ENCODE assay signal across 13 mouse cellular contexts in the genomic region with DNA sequence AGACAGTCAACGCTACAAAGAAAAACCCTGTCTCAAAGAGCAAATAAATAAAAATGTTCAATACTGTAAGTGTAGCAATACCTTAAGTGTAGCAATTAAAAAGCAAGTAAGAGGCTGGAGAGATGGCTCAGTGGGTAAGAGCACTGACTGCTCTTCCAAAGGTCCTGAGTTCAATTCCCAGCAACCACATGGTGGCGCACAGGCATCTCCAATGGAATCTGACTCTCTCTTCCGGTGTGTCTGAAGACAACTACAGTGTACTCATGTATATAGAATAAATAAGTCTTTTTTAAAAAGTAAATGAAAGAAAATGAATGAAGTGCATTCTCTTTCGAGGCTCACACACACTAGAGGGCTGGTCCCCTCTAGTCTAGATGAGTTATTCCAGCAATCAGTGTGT. TPM values are rescaled to one million over a fixed set of nuclear protein-coding genes. Genes with fewer than 3 reads are reported as not detected.
A peak's percentile ranks its signal among the peaks of the same experiment; 100 is the strongest.
DNase-seq lines count a peak whose midpoint lies in the region; ATAC-seq and TF ChIP-seq lines count a peak whose summit lies in the region.
"Had no signal": no experiment of that assay in that cellular context is flagged by ENCODE, and none has a peak within 500 bp of the region (broad histone marks: within the 10 kb centered on the region; RNA-seq: fewer than 3 reads in every experiment).

No protein-coding gene starts in this region.

- WGBS in heart, postnatal 0 days, result 73% methylated on average over 4 of the region's 4 CpGs
- 72% methylated on average over 4 of the region's 4 CpGs for WGBS in liver, embryonic 14.5 days (ENCODE audit: insufficient replicate concordance)
- WGBS in liver, embryonic 11.5 days, result 67% methylated on average over 4 of the region's 4 CpGs

- no peak overlapping the region for H3K9ac ChIP-seq in heart, postnatal 0 days (replicated peaks; ENCODE audit: low read depth, low read length)
- no peak overlapping the region for H3K9ac ChIP-seq in liver, embryonic 14.5 days (replicated peaks)
- H3K9ac ChIP-seq in liver, embryonic 11.5 days (ENCODE audit: low read depth, low read length), result no peak overlapping the region
- no peak overlapping the region for H3K9ac ChIP-seq in ES-Bruce4 (ENCODE audit: low read depth, poor library complexity, severe bottlenecking)
- H3K9ac ChIP-seq: heart, embryonic 12.5 days; lung, embryonic 15.5 days had no signal

- no peak overlapping the region for H3K27ac ChIP-seq in heart, postnatal 0 days (ENCODE audit: low read depth)
- H3K27ac ChIP-seq in liver, embryonic 14.5 days, result no peak overlapping the region
- no peak overlapping the region for H3K27ac ChIP-seq in liver, embryonic 11.5 days (ENCODE audit: low read depth, low read length)
- no peak overlapping the region for H3K27ac ChIP-seq in ES-Bruce4 (ENCODE audit: insufficient read depth, low read length)
- H3K27ac ChIP-seq: lung, embryonic 15.5 days had no signal

- no peaks in the 10 kb centered on the region for H3K4me1 ChIP-seq in heart, postnatal 0 days (ENCODE audit: control insufficient read depth, insufficient read depth)
- H3K4me1 ChIP-seq in liver, embryonic 14.5 days (replicated peaks; ENCODE audit: control insufficient read depth in 2 of 2, insufficient read depth in 2 of 2, low read length in 1 of 2), result no peaks in the 10 kb centered on the region
- H3K4me1 ChIP-seq in liver, embryonic 11.5 days (replicated peaks; ENCODE audit: control insufficient read depth, insufficient read depth, low read length), result no peaks in the 10 kb centered on the region
- peaks cover 3% of the 10 kb centered on the region for H3K4me1 ChIP-seq in ES-Bruce4 (ENCODE audit: control insufficient read depth, insufficient read depth, low read length)
- H3K4me1 ChIP-seq: lung, embryonic 15.5 days had no signal

- H3K27me3 ChIP-seq in heart, postnatal 0 days (ENCODE audit: control insufficient read depth, insufficient read depth, low read length), result no peaks in the 10 kb centered on the region
- H3K27me3 ChIP-seq in liver, embryonic 14.5 days (ENCODE audit: control insufficient read depth, insufficient read depth, low read length), result no peaks in the 10 kb centered on the region
- no peaks in the 10 kb centered on the region for H3K27me3 ChIP-seq in liver, embryonic 11.5 days (replicated peaks; ENCODE audit: control insufficient read depth, insufficient read depth, low read length)
- no peaks in the 10 kb centered on the region for H3K27me3 ChIP-seq in ES-Bruce4 (ENCODE audit: control insufficient read depth, insufficient read depth, low read length, poor library complexity, severe bottlenecking)
- H3K27me3 ChIP-seq: heart, embryonic 12.5 days; lung, embryonic 15.5 days had no signal

- no peak overlapping the region for H3K4me3 ChIP-seq in heart, postnatal 0 days (ENCODE audit: low read depth, low read length)
- H3K4me3 ChIP-seq in liver, embryonic 14.5 days (ENCODE audit: insufficient read depth in 1 of 2, low read depth in 2 of 2, low read length in 2 of 2), result no peak overlapping the region
- H3K4me3 ChIP-seq in liver, embryonic 11.5 days (ENCODE audit: low read depth, low read length), result no peak overlapping the region
- no peak overlapping the region for H3K4me3 ChIP-seq in ES-Bruce4 (ENCODE audit: low read depth, low read length)
- H3K4me3 ChIP-seq: heart, embryonic 12.5 days; lung, embryonic 15.5 days had no signal

- TF ChIP-seq EP300 in heart, postnatal 0 days (IDR thresholded peaks at IDR 0.05; ENCODE audit: low read depth), result no peak
- no peak for TF ChIP-seq EP300 in liver, embryonic 14.5 days (IDR thresholded peaks at IDR 0.05; ENCODE audit: low read depth)
- TF ChIP-seq EP300 in ES-Bruce4 (IDR thresholded peaks at IDR 0.05; ENCODE audit: insufficient read depth, low read depth, low read length), result no peak

- no peak for DNase-seq in heart, postnatal 0 days (ENCODE audit: low spot score)
- DNase-seq in heart, postnatal 4 days, result no peak
- DNase-seq in liver, embryonic 14.5 days (ENCODE audit: low read depth in 3 of 3, low spot score in 3 of 3), result no peak
- DNase-seq in liver, embryonic 11.5 days (ENCODE audit: low spot score), result no peak
- peak; percentile 3 for DNase-seq in brain, embryonic 14.5 days (ENCODE audit: low read depth)
- DNase-seq in natural killer cell, adult 2 months (ENCODE audit: low spot score in 2 of 2), result no peak
- DNase-seq: cerebellum, adult 18-20 months; gastrocnemius, postnatal 36 days; thymus, adult 18-20 months had no signal

- no peak overlapping the region for H3K4me2 ChIP-seq in heart, postnatal 0 days (ENCODE audit: low read depth, low read length)
- no peak overlapping the region for H3K4me2 ChIP-seq in liver, embryonic 14.5 days (ENCODE audit: low read depth)
- no peak overlapping the region for H3K4me2 ChIP-seq in liver, embryonic 11.5 days
- H3K4me2 ChIP-seq: heart, embryonic 12.5 days; lung, embryonic 15.5 days had no signal

- H3K9me3 ChIP-seq in heart, postnatal 0 days (replicated peaks; ENCODE audit: control insufficient read depth, low read length), result no peaks in the 10 kb centered on the region
- no peaks in the 10 kb centered on the region for H3K9me3 ChIP-seq in liver, embryonic 14.5 days (ENCODE audit: control insufficient read depth, low read length)
- H3K9me3 ChIP-seq in liver, embryonic 11.5 days (ENCODE audit: control insufficient read depth, low read length), result no peaks in the 10 kb centered on the region
- no peaks in the 10 kb centered on the region for H3K9me3 ChIP-seq in ES-Bruce4 (replicated peaks; ENCODE audit: control insufficient read depth, insufficient read depth, low read length, poor library complexity, severe bottlenecking)
- H3K9me3 ChIP-seq: heart, embryonic 12.5 days; lung, embryonic 15.5 days had no signal

- no peak for TF ChIP-seq POLR2A in ES-Bruce4 (IDR thresholded peaks at IDR 0.05; ENCODE audit: insufficient read depth, low read length)
- no peak for TF ChIP-seq POLR2A in brain, embryonic 14.5 days (IDR thresholded peaks at IDR 0.05; ENCODE audit: borderline replicate concordance, extremely low read depth, insufficient read depth, insufficient read length, poor library complexity, severe bottlenecking)

- 0 out of 2 replicates have a peak, but pooled peaks cover under 1% of the 10 kb centered on the region for H3K36me3 ChIP-seq in heart, postnatal 0 days (replicated peaks; ENCODE audit: control insufficient read depth, insufficient read depth, low read length)
- H3K36me3 ChIP-seq in liver, embryonic 14.5 days (replicated peaks; ENCODE audit: control insufficient read depth, insufficient read depth, low read depth), result no peaks in the 10 kb centered on the region
- no peaks in the 10 kb centered on the region for H3K36me3 ChIP-seq in liver, embryonic 11.5 days (ENCODE audit: control insufficient read depth, insufficient read depth, low read length)
- no peaks in the 10 kb centered on the region for H3K36me3 ChIP-seq in ES-Bruce4 (ENCODE audit: control insufficient read depth, insufficient read depth, low read length, poor library complexity, severe bottlenecking)
- H3K36me3 ChIP-seq: lung, embryonic 15.5 days had no signal

- peak; percentile 40 for TF ChIP-seq CTCF in heart, postnatal 0 days (IDR thresholded peaks at IDR 0.05; ENCODE audit: low read depth)
- peak; percentile 30; the same call in 1 of the 2 replicates for TF ChIP-seq CTCF in liver, embryonic 14.5 days (IDR thresholded peaks at IDR 0.05; ENCODE audit: low read depth)
- TF ChIP-seq CTCF in ES-Bruce4 (IDR thresholded peaks at IDR 0.05; ENCODE audit: low read depth, low read length), result peak; percentile 35
- no peak for TF ChIP-seq CTCF in brain, embryonic 14.5 days (IDR thresholded peaks at IDR 0.05; ENCODE audit: borderline replicate concordance, extremely low read depth, insufficient read depth, insufficient read length)

- no peak for ATAC-seq in heart, postnatal 0 days (ENCODE audit: insufficient read depth, low read depth)
- ATAC-seq in liver, embryonic 14.5 days (ENCODE audit: insufficient read depth), result no peak
- no peak for ATAC-seq in liver, embryonic 11.5 days (replicated peaks; ENCODE audit: low FRiP score)
- ATAC-seq: CD4-positive, CD25-positive, alpha-beta regulatory T cell, adult 4 months had no signal

RNA-seq across cellular contexts. Expression of a gene that starts 15.1 kb away (rescaled TPM):
- total RNA-seq in heart, postnatal 0 days (2014; rRNA removed; ENCODE audit: low replicate concordance), result 0.15 and 1.0 TPM in 2 replicates
- 1.7 and 2.2 TPM in 2 replicates for polyA plus RNA-seq in heart, postnatal 0 days (2015; fragmentation: Nextera tagmentation; extraction: Ambion mirVana)
- total RNA-seq in heart, postnatal 4 days (2021), result not detected
- 0.37 and 0.93 TPM in 2 replicates for polyA plus RNA-seq in liver, embryonic 14.5 days (2012; rRNA removed)
- polyA plus RNA-seq in liver, embryonic 14.5 days (2014; fragmentation: Nextera tagmentation; extraction: Ambion mirVana), result 1.7 and 1.8 TPM in 2 replicates
- 3.0 and 3.8 TPM in 2 replicates for polyA plus RNA-seq in liver, embryonic 11.5 days (2014; fragmentation: Nextera tagmentation; extraction: Ambion mirVana)
- polyA plus RNA-seq in ES-Bruce4 (2011; ENCODE audit: insufficient read depth, insufficient read length, low read depth, missing spikeins), result 6.0 and 8.1 TPM in 2 replicates
- 1.4 and 1.9 TPM in 2 replicates for polyA plus RNA-seq in brain, embryonic 14.5 days (2012; rRNA removed)
